Mouse (Mus musculus): ENCODE data around the gene Stc2.

DNA sequence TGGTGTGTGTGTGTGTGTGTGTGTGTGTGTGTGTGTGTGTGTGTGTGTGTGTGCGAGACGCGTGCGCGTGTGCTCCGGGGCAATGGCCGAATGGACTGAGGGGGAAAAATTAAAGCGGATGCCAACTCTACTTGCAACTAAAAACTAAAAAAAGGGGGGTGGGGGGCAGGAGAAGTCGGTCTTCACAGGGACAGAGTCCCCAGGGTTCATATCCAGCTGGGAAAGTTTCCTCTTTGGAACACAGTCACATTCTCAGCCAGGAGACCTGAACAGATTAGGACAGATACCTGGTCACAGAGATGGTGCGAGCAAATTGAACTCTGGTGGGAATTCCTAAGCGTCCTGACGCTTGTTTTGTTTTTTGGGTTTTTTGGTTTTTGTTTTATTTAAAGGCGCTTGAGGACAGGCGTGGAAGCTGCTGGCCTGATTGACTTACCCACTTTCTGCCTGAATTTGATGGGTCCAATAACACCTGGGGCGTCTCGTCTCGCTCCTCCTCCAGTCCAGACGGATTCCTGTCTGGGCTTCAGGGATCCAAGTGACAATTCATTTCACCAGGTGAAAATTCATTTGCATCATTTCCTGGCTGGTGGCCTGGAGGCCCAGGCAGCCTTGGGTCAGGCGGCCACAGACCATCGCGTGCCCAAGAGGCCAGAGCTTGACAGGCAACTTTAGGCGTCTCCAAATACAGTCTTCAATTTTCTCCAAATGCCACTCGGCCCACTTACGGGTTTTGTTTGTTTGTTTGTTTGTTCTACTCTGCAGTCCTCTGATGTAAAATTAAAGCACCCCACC lies 759 bp upstream of the Stc2 start:
- no peak for TF ChIP-seq CTCF (conservative IDR thresholded peaks at IDR 0.05; ENCODE audit: insufficient read depth, insufficient read length, low read depth, low read length)
- TF ChIP-seq POLR2A (IDR thresholded peaks at IDR 0.05; ENCODE audit: low read depth, low read length) = no peak

All from kidney, adult 2 months (tissue).